Mouse (Mus musculus) limb, embryonic 11.5 days (tissue): ENCODE data around the gene Insc. TPM values are rescaled to one million over a fixed set of nuclear protein-coding genes. Genes with fewer than 3 reads are reported as not detected.
A peak's percentile ranks its signal among the peaks of the same experiment; 100 is the strongest.

Source experiments
- ATAC-seq: fragments of 200-750 bp; cut with Nextera tagmentation; 2 replicates; pipeline ENCODE4 v1.8.0; 2017; ENCODE audit warnings: low read depth; ENCODE audit not compliant: insufficient number of reproducible peaks, low FRiP score, low TSS enrichment
- DNase-seq: peaks from one replicate; pipeline ENCODE4 v3.0.0-alpha.2; 2015; ENCODE audit warnings: low spot score
- H3K27ac ChIP-seq: fragments of 300-500 bp; sonication (generic); replicated peaks from 2 replicates; pipeline ENCODE4 v1.5.1; 2014; ENCODE audit warnings: low read depth, mild to moderate bottlenecking, low read length
- H3K27me3 ChIP-seq: fragments of 300-500 bp; sonication (generic); 2 replicates; pipeline ENCODE4 v1.6.1; 2014; ENCODE audit warnings: mild to moderate bottlenecking, low read length, mixed read lengths; ENCODE audit not compliant: control insufficient read depth, insufficient read depth
- H3K36me3 ChIP-seq: fragments of 300-500 bp; sonication (generic); 2 replicates; pipeline ENCODE4 v1.6.1; 2014; ENCODE audit warnings: mild to moderate bottlenecking, low read length, moderate library complexity, mixed read lengths; ENCODE audit not compliant: control insufficient read depth, insufficient read depth
- H3K4me1 ChIP-seq: fragments of 300-500 bp; sonication (generic); 2 replicates; pipeline ENCODE4 v1.6.1; 2014; ENCODE audit warnings: low read length, mixed read lengths; ENCODE audit not compliant: control insufficient read depth, insufficient read depth
- H3K4me2 ChIP-seq: fragments of 300-500 bp; sonication (generic); 2 replicates; pipeline ENCODE4 v1.6.1; 2014; ENCODE audit warnings: low read depth, mild to moderate bottlenecking, moderate library complexity; ENCODE audit not compliant: severe bottlenecking
- H3K4me3 ChIP-seq: fragments of 300-500 bp; sonication (generic); 2 replicates; pipeline ENCODE4 v1.5.1; 2014; ENCODE audit warnings: low read depth, low read length
- H3K9ac ChIP-seq: fragments of 300-500 bp; sonication (generic); 2 replicates; pipeline ENCODE4 v1.6.1; 2014; ENCODE audit warnings: mild to moderate bottlenecking, low read length
- H3K9me3 ChIP-seq: fragments of 300-500 bp; sonication (generic); 2 replicates; pipeline ENCODE4 v1.6.1; 2016; ENCODE audit warnings: low read length; ENCODE audit not compliant: control insufficient read depth
- WGBS: fragments of 180-500 bp; shearing (Covaris S2); extraction: QIAGEN DNeasy Blood & Tissue Kit; methylation state at CpG from one replicate; pipeline ENCODE4 v1.1.7; 2014; 5-methylcytosine and 5-hydroxymethylcytosine counted together
- polyA plus RNA-seq: library from polyadenylated mRNA; unstranded; fragments of >200 nt; fragmentation: Nextera tagmentation; extraction: Ambion mirVana; gene quantifications from 2 replicates; pipeline ENCODE4 v1.2.1, GENCODE M21; 2014

The Insc gene
- 0.81 and 1.2 TPM in 2 replicates for polyA plus RNA-seq

- Histone ChIP-seq H3K4me2 (no peak within 1 kb of the TSS), H3K36me3 (no peaks in the 10 kb centered on the region), H3K27ac (no peak within 1 kb of the TSS), H3K9me3 (no peaks in the 10 kb centered on the region), H3K4me1 (peaks cover 3% of the 10 kb centered on the region; the same call in 1 of the 2 replicates), H3K9ac (no peak within 1 kb of the TSS), H3K4me3 (no peak within 1 kb of the TSS), H3K27me3 (no peaks in the 10 kb centered on the region)
- WGBS: 72% methylated on average over 5 of the region's 5 CpGs
- DNase-seq (no peak), ATAC-seq (no peak)
Measured at GRCm38 (mm10) chr7:114743022-114743780, at the start of gene Insc. TSS of gene Insc (plus strand) at chr7:114743694.

GRCm38 (mm10) chr7:114700871-114701270 lies 42.6 kb upstream of the Insc start:
- no peak overlapping the region for H3K4me3 ChIP-seq
- no peaks in the 10 kb centered on the region for H3K36me3 ChIP-seq

GRCm38 (mm10) chr7:114706716-114707115 lies 36.8 kb upstream of the Insc start:
- 89% methylated on average over 4 of the region's 4 CpGs for WGBS

More at GRCm38 (mm10) chr7:114700871-114701270, 42.6 kb upstream of the Insc start:
- DNase-seq (no peak), ATAC-seq (no peak)
- no peak overlapping the region for H3K9ac ChIP-seq
- no peak overlapping the region for H3K4me2 ChIP-seq
- no peaks in the 10 kb centered on the region for H3K27me3 ChIP-seq
- H3K27ac ChIP-seq: no peak overlapping the region
- 74% methylated on average over 2 of the region's 2 CpGs for WGBS
- H3K4me1 ChIP-seq: no peaks in the 10 kb centered on the region
- no peaks in the 10 kb centered on the region for H3K9me3 ChIP-seq

GRCm38 (mm10) chr7:114707398-114707797 lies 36.1 kb upstream of the Insc start:
- H3K27me3 ChIP-seq: no peaks in the 10 kb centered on the region
- no peak overlapping the region for H3K27ac ChIP-seq
- no peak overlapping the region for H3K9ac ChIP-seq
- no peak overlapping the region for H3K4me3 ChIP-seq
- no peaks in the 10 kb centered on the region for H3K4me1 ChIP-seq
- ATAC-seq (no peak), DNase-seq (no peak)
- WGBS: 75% methylated on average over 1 of the region's 1 CpGs
- no peak overlapping the region for H3K4me2 ChIP-seq
- H3K36me3 ChIP-seq: no peaks in the 10 kb centered on the region
- no peaks in the 10 kb centered on the region for H3K9me3 ChIP-seq

More at GRCm38 (mm10) chr7:114706716-114707115, 36.8 kb upstream of the Insc start:
- no peak overlapping the region for H3K4me2 ChIP-seq
- H3K9ac ChIP-seq: no peak overlapping the region
- DNase-seq (no peak), ATAC-seq (no peak)
- no peak overlapping the region for H3K4me3 ChIP-seq
- H3K36me3 ChIP-seq: no peaks in the 10 kb centered on the region
- H3K27ac ChIP-seq: no peak overlapping the region
- H3K27me3 ChIP-seq: no peaks in the 10 kb centered on the region
- H3K4me1 ChIP-seq: no peaks in the 10 kb centered on the region
- H3K9me3 ChIP-seq: no peaks in the 10 kb centered on the region

GRCm38 (mm10) chr7:114710419-114710818 lies 33.1 kb upstream of the Insc start:
- no peaks in the 10 kb centered on the region for H3K27me3 ChIP-seq
- no peaks in the 10 kb centered on the region for H3K9me3 ChIP-seq
- DNase-seq (no peak), ATAC-seq (no peak)
- H3K27ac ChIP-seq: no peak overlapping the region
- H3K4me2 ChIP-seq: no peak overlapping the region
- no peaks in the 10 kb centered on the region for H3K36me3 ChIP-seq
- H3K9ac ChIP-seq: no peak overlapping the region
- no peak overlapping the region for H3K4me3 ChIP-seq
- WGBS: 88% methylated on average over 2 of the region's 2 CpGs
- no peaks in the 10 kb centered on the region for H3K4me1 ChIP-seq

- Histone ChIP-seq H3K4me1 (no peaks in the 10 kb centered on the region), H3K27ac (no peak overlapping the region), H3K4me3 (no peak overlapping the region), H3K36me3 (no peaks in the 10 kb centered on the region), H3K4me2 (no peak overlapping the region), H3K9me3 (no peaks in the 10 kb centered on the region), H3K27me3 (peaks cover 4% of the 10 kb centered on the region; the same call in 1 of the 2 replicates), H3K9ac (no peak overlapping the region)
- no peak for DNase-seq
- 85% methylated on average over 1 of the region's 1 CpGs for WGBS
- ATAC-seq: no peak
Measured at GRCm38 (mm10) chr7:114712523-114712922, 31.0 kb upstream of the Insc start.

GRCm38 (mm10) chr7:114718300-114718699 lies 25.2 kb upstream of the Insc start, which contains the start of gene Calcb:
TSS of gene Calcb (plus strand) at chr7:114718643.
- 0 out of 2 replicates have a peak, but pooled peaks cover 2% of the 10 kb centered on the region for H3K4me1 ChIP-seq
- DNase-seq (no peak), ATAC-seq (no peak)
- H3K4me2 ChIP-seq: 0 out of 2 replicates have a peak within 1 kb of the TSS, but pooled peaks have one; percentile 10
- no peak within 1 kb of the TSS for H3K27ac ChIP-seq
- H3K27me3 ChIP-seq: peaks cover 30% of the 10 kb centered on the region
- H3K9ac ChIP-seq: no peak within 1 kb of the TSS
- 6% methylated on average over 11 of the region's 11 CpGs for WGBS
- no peaks in the 10 kb centered on the region for H3K9me3 ChIP-seq
- no peak within 1 kb of the TSS for H3K4me3 ChIP-seq
- H3K36me3 ChIP-seq: no peaks in the 10 kb centered on the region

- 0 out of 2 replicates have a peak, but pooled peaks cover 2% of the 10 kb centered on the region for H3K4me1 ChIP-seq
- no peak overlapping the region for H3K4me3 ChIP-seq
- peak; percentile 56 for DNase-seq
- peaks cover 30% of the 10 kb centered on the region for H3K27me3 ChIP-seq
- whole genome bisulfite sequencing: 4% methylated on average over 17 of the region's 17 CpGs
- H3K9ac ChIP-seq: no peak overlapping the region
- no peaks in the 10 kb centered on the region for H3K36me3 ChIP-seq
- H3K4me2 ChIP-seq: peak overlapping the region; percentile 10; the same call in 1 of the 2 replicates
- no peak for ATAC-seq
- no peak overlapping the region for H3K27ac ChIP-seq
- H3K9me3 ChIP-seq: no peaks in the 10 kb centered on the region
Measured at GRCm38 (mm10) chr7:114719381-114720131, 23.9 kb upstream of the Insc start.
